Mouse (Mus musculus) lung, postnatal 0 days (tissue): Measurements from ENCODE around the gene Gm17268. TPM values are rescaled to one million over a fixed set of nuclear protein-coding genes. Genes with fewer than 3 reads are reported as not detected.

ENCODE experiments used
- ATAC-seq: fragments of 200-750 bp; cut with Nextera tagmentation; 2 replicates; pipeline ENCODE4 v1.8.0; 2017; ENCODE audit warnings: moderate library complexity
- DNase-seq: peaks from one replicate; pipeline ENCODE4 v3.0.0-alpha.2; 2016; ENCODE audit warnings: low spot score
- H3K27ac ChIP-seq: fragments of 300-500 bp; sonication (generic); 2 replicates; pipeline ENCODE4 v1.5.1; 2014; ENCODE audit warnings: antibody characterized with exemption, mild to moderate bottlenecking, low read length, mixed read lengths
- H3K27me3 ChIP-seq: fragments of 300-500 bp; sonication (generic); replicated peaks from 2 replicates; pipeline ENCODE4 v1.6.1; 2014; ENCODE audit warnings: low read length, mixed read lengths; ENCODE audit not compliant: insufficient read depth
- H3K36me3 ChIP-seq: fragments of 300-500 bp; sonication (generic); 2 replicates; pipeline ENCODE4 v1.6.1; 2014; ENCODE audit warnings: low read length, mixed read lengths; ENCODE audit not compliant: insufficient read depth
- H3K4me1 ChIP-seq: fragments of 300-500 bp; sonication (generic); 2 replicates; pipeline ENCODE4 v1.6.1; 2014; ENCODE audit warnings: antibody characterized with exemption, low read depth, low read length, mixed read lengths; ENCODE audit not compliant: insufficient read depth
- H3K4me2 ChIP-seq: fragments of 300-500 bp; sonication (generic); replicated peaks from 2 replicates; pipeline ENCODE4 v1.6.1; 2014; ENCODE audit warnings: low read depth, mild to moderate bottlenecking, low read length, moderate library complexity, mixed read lengths
- H3K4me3 ChIP-seq: fragments of 300-500 bp; sonication (generic); 2 replicates; pipeline ENCODE4 v1.5.1; 2014; ENCODE audit warnings: low read depth, low read length
- H3K9ac ChIP-seq: fragments of 300-500 bp; sonication (generic); replicated peaks from 2 replicates; pipeline ENCODE4 v1.6.1; 2014; ENCODE audit warnings: low read depth, mild to moderate bottlenecking
- H3K9me3 ChIP-seq: fragments of 300-500 bp; sonication (generic); 2 replicates; pipeline ENCODE4 v1.6.1; 2016; ENCODE audit warnings: low read length, mixed read lengths
- CTCF ChIP-seq: IDR thresholded peaks from 2 replicates; pipeline ENCODE4 v1.5.1; 2016; ENCODE audit warnings: antibody characterized with exemption, mild to moderate bottlenecking
- EP300 ChIP-seq: IDR thresholded peaks from 2 replicates; pipeline ENCODE4 v1.6.1; 2016; ENCODE audit warnings: antibody characterized with exemption, mild to moderate bottlenecking, control low read depth
- WGBS: fragments of 180-500 bp; shearing (Covaris S2); extraction: QIAGEN DNeasy Blood & Tissue Kit; methylation state at CpG from one replicate; pipeline ENCODE4 v1.1.7; 2014; 5-methylcytosine and 5-hydroxymethylcytosine counted together
- polyA plus RNA-seq: library from polyadenylated mRNA; unstranded; fragments of >200 nt; fragmentation: Nextera tagmentation; extraction: Ambion mirVana; gene quantifications from 2 replicates; pipeline ENCODE4 v1.2.1, GENCODE M21; 2015

Gene Gm17268
- polyA plus RNA-seq, 1 experiment from 2014 or later: not detected

GRCm38 (mm10) chr11:82035356-82035755 lies 3.0 kb downstream of the Gm17268 start, which contains the start of gene Ccl2:
Gene Ccl2 (plus strand): TSS chr11:82035571.
- 17% methylated on average over 5 of the region's 5 CpGs for WGBS
- DNase-seq: peak; percentile 68
- Histone ChIP-seq H3K27me3 (no peaks in the 10 kb centered on the region), H3K4me1 (no peaks in the 10 kb centered on the region), H3K9me3 (no peaks in the 10 kb centered on the region), H3K4me3 (no peak within 1 kb of the TSS), H3K4me2 (no peak within 1 kb of the TSS), H3K9ac (no peak within 1 kb of the TSS), H3K36me3 (no peaks in the 10 kb centered on the region), H3K27ac (no peak within 1 kb of the TSS)
- peak; percentile 64 for ATAC-seq
- no peak for TF ChIP-seq EP300
- no peak for TF ChIP-seq CTCF

- H3K36me3 ChIP-seq: no peaks in the 10 kb centered on the region
- no peaks in the 10 kb centered on the region for H3K27me3 ChIP-seq
- no peak overlapping the region for H3K9ac ChIP-seq
- DNase-seq: no peak
- no peak overlapping the region for H3K27ac ChIP-seq
- no peaks in the 10 kb centered on the region for H3K9me3 ChIP-seq
- TF ChIP-seq CTCF: no peak
- TF ChIP-seq EP300: no peak
- H3K4me2 ChIP-seq: no peak overlapping the region
- no peak overlapping the region for H3K4me3 ChIP-seq
- no peak for ATAC-seq
- H3K4me1 ChIP-seq: no peaks in the 10 kb centered on the region
- WGBS: 75% methylated on average over 7 of the region's 7 CpGs
Measured at GRCm38 (mm10) chr11:82034446-82034845, 3.9 kb downstream of the Gm17268 start.

- Histone ChIP-seq H3K9ac (no peak overlapping the region), H3K36me3 (no peaks in the 10 kb centered on the region), H3K27ac (0 out of 2 replicates have a peak overlapping the region, but pooled peaks have one; percentile 6), H3K4me2 (no peak overlapping the region), H3K27me3 (no peaks in the 10 kb centered on the region), H3K4me1 (no peaks in the 10 kb centered on the region), H3K9me3 (no peaks in the 10 kb centered on the region), H3K4me3 (no peak overlapping the region)
- DNase-seq (peak; percentile 89), ATAC-seq (peak; percentile 77)
- 17% methylated on average over 8 of the region's 8 CpGs for WGBS
- TF ChIP-seq CTCF: no peak
- TF ChIP-seq EP300: 0 out of 2 replicates have a peak, but pooled peaks have one; percentile 25
Measured at GRCm38 (mm10) chr11:82032678-82033344, 5.6 kb downstream of the Gm17268 start.

- Histone ChIP-seq H3K4me2 (no peak overlapping the region), H3K4me3 (no peak overlapping the region)
Measured at GRCm38 (mm10) chr11:82032136-82032535, 6.2 kb downstream of the Gm17268 start.

GRCm38 (mm10) chr11:82030171-82030570 lies 8.2 kb downstream of the Gm17268 start:
- Histone ChIP-seq H3K27me3 (no peaks in the 10 kb centered on the region), H3K27ac (no peak overlapping the region), H3K9ac (no peak overlapping the region), H3K4me3 (no peak overlapping the region), H3K4me2 (no peak overlapping the region), H3K4me1 (no peaks in the 10 kb centered on the region), H3K9me3 (no peaks in the 10 kb centered on the region), H3K36me3 (no peaks in the 10 kb centered on the region)
- ATAC-seq: no peak; the same call in 1 of the 2 replicates
- DNase-seq: no peak
- 68% methylated on average over 2 of the region's 2 CpGs for WGBS
- TF ChIP-seq EP300 (no peak), CTCF (no peak)

More at GRCm38 (mm10) chr11:82032136-82032535, 6.2 kb downstream of the Gm17268 start:
- no peak for ATAC-seq
- TF ChIP-seq EP300 (no peak), CTCF (no peak)
- Histone ChIP-seq H3K36me3 (no peaks in the 10 kb centered on the region), H3K27me3 (no peaks in the 10 kb centered on the region), H3K27ac (no peak overlapping the region), H3K4me1 (no peaks in the 10 kb centered on the region), H3K9ac (no peak overlapping the region), H3K9me3 (no peaks in the 10 kb centered on the region)
- no peak for DNase-seq

GRCm38 (mm10) chr11:82023769-82024168 lies 14.6 kb downstream of the Gm17268 start:
- WGBS: 59% methylated on average over 4 of the region's 4 CpGs
- H3K4me2 ChIP-seq: no peak overlapping the region
- peak; percentile 35 for DNase-seq
- no peaks in the 10 kb centered on the region for H3K36me3 ChIP-seq
- H3K27me3 ChIP-seq: no peaks in the 10 kb centered on the region
- H3K4me1 ChIP-seq: no peaks in the 10 kb centered on the region
- no peak for ATAC-seq
- H3K9ac ChIP-seq: no peak overlapping the region
- no peak for TF ChIP-seq CTCF
- TF ChIP-seq EP300: no peak
- no peak overlapping the region for H3K27ac ChIP-seq
- H3K4me3 ChIP-seq: no peak overlapping the region
- H3K9me3 ChIP-seq: no peaks in the 10 kb centered on the region
